Mouse (Mus musculus): ENCODE measurements around the gene Ulk4. TPM values are rescaled to one million over a fixed set of nuclear protein-coding genes. Genes with fewer than 3 reads are reported as not detected.

Ulk4 gene
- polyA plus RNA-seq, 1 experiment from 2014 or later = 134 TPM

- Histone ChIP-seq H3K4me2 (replicated peaks; ENCODE audit: low read depth, low read length) (no peak overlapping the region), H3K4me1 (ENCODE audit: control insufficient read depth, insufficient read depth, low read length) (no peaks in the 10 kb centered on the region), H3K4me3 (ENCODE audit: low read depth, low read length) (no peak overlapping the region), H3K36me3 (ENCODE audit: control insufficient read depth, insufficient read depth, low read length) (no peaks in the 10 kb centered on the region), H3K27ac (ENCODE audit: low read length) (no peak overlapping the region), H3K27me3 (ENCODE audit: control insufficient read depth, insufficient read depth, low read length) (no peaks in the 10 kb centered on the region), H3K9me3 (ENCODE audit: control insufficient read depth, low read depth, low read length) (no peaks in the 10 kb centered on the region), H3K9ac (replicated peaks; ENCODE audit: low read depth, low read length) (no peak overlapping the region)
- no peak for ATAC-seq (ENCODE audit: insufficient number of reproducible peaks, insufficient read depth, low FRiP score, low read depth)
- 87% methylated on average over 2 of the region's 2 CpGs for WGBS
Observed at GRCm38 (mm10) chr9:121253983-121254382, 23.0 kb downstream of the Ulk4 start.

- H3K4me2 ChIP-seq (replicated peaks; ENCODE audit: low read depth, low read length) = no peak overlapping the region
- no peak overlapping the region for H3K4me3 ChIP-seq (ENCODE audit: low read depth, low read length)
- no peak overlapping the region for H3K27ac ChIP-seq (ENCODE audit: low read length)
- no peaks in the 10 kb centered on the region; the same call in 1 of the 2 replicates for H3K36me3 ChIP-seq (ENCODE audit: control insufficient read depth, insufficient read depth, low read length)
- no peaks in the 10 kb centered on the region for H3K4me1 ChIP-seq (ENCODE audit: control insufficient read depth, insufficient read depth, low read length)
- H3K27me3 ChIP-seq (ENCODE audit: control insufficient read depth, insufficient read depth, low read length) = no peaks in the 10 kb centered on the region
- WGBS = 92% methylated on average over 11 of the region's 11 CpGs
- no peaks in the 10 kb centered on the region for H3K9me3 ChIP-seq (ENCODE audit: control insufficient read depth, low read depth, low read length)
- ATAC-seq (ENCODE audit: insufficient number of reproducible peaks, insufficient read depth, low FRiP score, low read depth) = no peak
- no peak overlapping the region for H3K9ac ChIP-seq (replicated peaks; ENCODE audit: low read depth, low read length)
Observed at GRCm38 (mm10) chr9:121250854-121251253, 26.1 kb downstream of the Ulk4 start.

DNA sequence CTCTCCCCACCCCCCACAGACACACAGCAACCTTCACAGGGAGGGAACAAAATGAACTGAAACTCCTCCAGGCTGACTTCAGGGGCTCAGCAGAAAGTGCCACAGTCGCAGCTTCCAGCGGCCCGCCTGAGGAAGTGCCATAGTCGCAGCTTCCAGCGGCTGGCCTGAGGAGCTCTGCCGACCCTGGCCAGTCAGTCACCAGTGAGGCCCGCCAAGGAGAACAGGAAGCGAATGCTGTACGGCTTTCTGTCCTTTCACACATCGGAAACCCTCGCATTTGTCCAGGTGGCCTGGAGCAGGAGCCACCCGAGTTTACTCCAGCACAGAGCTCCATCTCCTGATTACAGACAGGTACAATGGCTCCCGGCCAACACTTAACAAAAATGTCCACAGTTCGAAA lies 27.2 kb downstream of the Ulk4 start:
- Histone ChIP-seq H3K4me2 (replicated peaks; ENCODE audit: low read depth, low read length) (no peak overlapping the region), H3K9me3 (ENCODE audit: control insufficient read depth, low read depth, low read length) (no peaks in the 10 kb centered on the region), H3K9ac (replicated peaks; ENCODE audit: low read depth, low read length) (no peak overlapping the region), H3K27ac (ENCODE audit: low read length) (no peak overlapping the region), H3K36me3 (ENCODE audit: control insufficient read depth, insufficient read depth, low read length) (no peaks in the 10 kb centered on the region; the same call in 1 of the 2 replicates), H3K4me1 (ENCODE audit: control insufficient read depth, insufficient read depth, low read length) (no peaks in the 10 kb centered on the region), H3K4me3 (ENCODE audit: low read depth, low read length) (no peak overlapping the region), H3K27me3 (ENCODE audit: control insufficient read depth, insufficient read depth, low read length) (no peaks in the 10 kb centered on the region)
- no peak for ATAC-seq (ENCODE audit: insufficient number of reproducible peaks, insufficient read depth, low FRiP score, low read depth)
- WGBS = 56% methylated on average over 14 of the region's 14 CpGs

- H3K4me2 ChIP-seq (replicated peaks; ENCODE audit: low read depth, low read length) = no peak overlapping the region
- 58% methylated on average over 12 of the region's 12 CpGs for WGBS
- H3K9ac ChIP-seq (replicated peaks; ENCODE audit: low read depth, low read length) = no peak overlapping the region
- H3K27me3 ChIP-seq (ENCODE audit: control insufficient read depth, insufficient read depth, low read length) = no peaks in the 10 kb centered on the region
- no peaks in the 10 kb centered on the region for H3K4me1 ChIP-seq (ENCODE audit: control insufficient read depth, insufficient read depth, low read length)
- no peak overlapping the region for H3K27ac ChIP-seq (ENCODE audit: low read length)
- no peak for ATAC-seq (ENCODE audit: insufficient number of reproducible peaks, insufficient read depth, low FRiP score, low read depth)
- no peak overlapping the region for H3K4me3 ChIP-seq (ENCODE audit: low read depth, low read length)
- no peaks in the 10 kb centered on the region for H3K9me3 ChIP-seq (ENCODE audit: control insufficient read depth, low read depth, low read length)
- H3K36me3 ChIP-seq (ENCODE audit: control insufficient read depth, insufficient read depth, low read length) = no peaks in the 10 kb centered on the region; the same call in 1 of the 2 replicates
Observed at GRCm38 (mm10) chr9:121247956-121248775, 28.8 kb downstream of the Ulk4 start.

- no peaks in the 10 kb centered on the region; the same call in 1 of the 2 replicates for H3K36me3 ChIP-seq (ENCODE audit: control insufficient read depth, insufficient read depth, low read length)
- H3K9me3 ChIP-seq (ENCODE audit: control insufficient read depth, low read depth, low read length) = no peaks in the 10 kb centered on the region
- H3K4me1 ChIP-seq (ENCODE audit: control insufficient read depth, insufficient read depth, low read length) = no peaks in the 10 kb centered on the region
- ATAC-seq (ENCODE audit: insufficient number of reproducible peaks, insufficient read depth, low FRiP score, low read depth) = no peak
- no peak overlapping the region for H3K4me2 ChIP-seq (replicated peaks; ENCODE audit: low read depth, low read length)
- H3K9ac ChIP-seq (replicated peaks; ENCODE audit: low read depth, low read length) = no peak overlapping the region
- no peaks in the 10 kb centered on the region for H3K27me3 ChIP-seq (ENCODE audit: control insufficient read depth, insufficient read depth, low read length)
- no peak overlapping the region for H3K4me3 ChIP-seq (ENCODE audit: low read depth, low read length)
- WGBS = 84% methylated on average over 6 of the region's 6 CpGs
- H3K27ac ChIP-seq (ENCODE audit: low read length) = no peak overlapping the region
Observed at GRCm38 (mm10) chr9:121247047-121247446, 29.9 kb downstream of the Ulk4 start.

GRCm38 (mm10) chr9:121242331-121242730 lies 34.7 kb downstream of the Ulk4 start:
- Histone ChIP-seq H3K27me3 (ENCODE audit: control insufficient read depth, insufficient read depth, low read length) (no peaks in the 10 kb centered on the region), H3K27ac (ENCODE audit: low read length) (no peak overlapping the region), H3K4me1 (ENCODE audit: control insufficient read depth, insufficient read depth, low read length) (no peaks in the 10 kb centered on the region), H3K4me2 (replicated peaks; ENCODE audit: low read depth, low read length) (no peak overlapping the region), H3K36me3 (ENCODE audit: control insufficient read depth, insufficient read depth, low read length) (no peaks in the 10 kb centered on the region), H3K9me3 (ENCODE audit: control insufficient read depth, low read depth, low read length) (no peaks in the 10 kb centered on the region), H3K9ac (replicated peaks; ENCODE audit: low read depth, low read length) (no peak overlapping the region), H3K4me3 (ENCODE audit: low read depth, low read length) (no peak overlapping the region)
- no peak for ATAC-seq (ENCODE audit: insufficient number of reproducible peaks, insufficient read depth, low FRiP score, low read depth)
- 81% methylated on average over 6 of the region's 6 CpGs for WGBS

- 25% methylated on average over 5 of the region's 5 CpGs for WGBS
- no peak overlapping the region for H3K4me3 ChIP-seq (ENCODE audit: low read depth, low read length)
Observed at GRCm38 (mm10) chr9:121241806-121242205, 35.2 kb downstream of the Ulk4 start.

DNA sequence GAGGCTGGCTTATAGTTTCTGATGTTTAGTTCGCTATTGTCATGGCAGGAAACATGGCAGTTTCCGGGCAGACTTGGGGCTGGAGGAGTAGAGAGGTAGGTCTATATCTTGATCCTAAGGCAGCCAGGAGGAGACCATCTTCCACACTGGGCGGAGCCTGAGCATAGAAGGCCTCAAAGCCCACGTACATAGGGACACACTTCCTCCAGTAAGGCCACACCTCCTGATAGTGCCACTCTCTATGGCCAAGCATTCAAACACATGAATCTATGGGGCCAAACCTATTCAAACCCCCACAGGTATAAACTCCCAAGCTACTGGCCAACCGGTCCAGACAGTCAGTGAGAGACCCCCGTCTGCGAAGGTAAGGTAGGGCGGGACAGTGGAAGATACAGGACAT lies 35.6 kb downstream of the Ulk4 start:
- Histone ChIP-seq H3K4me1 (ENCODE audit: control insufficient read depth, insufficient read depth, low read length) (no peaks in the 10 kb centered on the region), H3K9me3 (ENCODE audit: control insufficient read depth, low read depth, low read length) (no peaks in the 10 kb centered on the region), H3K27me3 (ENCODE audit: control insufficient read depth, insufficient read depth, low read length) (no peaks in the 10 kb centered on the region), H3K4me3 (ENCODE audit: low read depth, low read length) (no peak overlapping the region), H3K36me3 (ENCODE audit: control insufficient read depth, insufficient read depth, low read length) (no peaks in the 10 kb centered on the region), H3K4me2 (replicated peaks; ENCODE audit: low read depth, low read length) (no peak overlapping the region), H3K27ac (ENCODE audit: low read length) (no peak overlapping the region), H3K9ac (replicated peaks; ENCODE audit: low read depth, low read length) (no peak overlapping the region)
- ATAC-seq (ENCODE audit: insufficient number of reproducible peaks, insufficient read depth, low FRiP score, low read depth) = no peak
- 85% methylated on average over 8 of the region's 8 CpGs for WGBS

More at GRCm38 (mm10) chr9:121241806-121242205, 35.2 kb downstream of the Ulk4 start:
- Histone ChIP-seq H3K27ac (ENCODE audit: low read length) (no peak overlapping the region), H3K4me1 (ENCODE audit: control insufficient read depth, insufficient read depth, low read length) (no peaks in the 10 kb centered on the region), H3K27me3 (ENCODE audit: control insufficient read depth, insufficient read depth, low read length) (no peaks in the 10 kb centered on the region), H3K4me2 (replicated peaks; ENCODE audit: low read depth, low read length) (no peak overlapping the region), H3K9me3 (ENCODE audit: control insufficient read depth, low read depth, low read length) (no peaks in the 10 kb centered on the region), H3K9ac (replicated peaks; ENCODE audit: low read depth, low read length) (no peak overlapping the region), H3K36me3 (ENCODE audit: control insufficient read depth, insufficient read depth, low read length) (no peaks in the 10 kb centered on the region)
- 0 out of 2 replicates have a peak, but pooled peaks have one; percentile 23 for ATAC-seq (ENCODE audit: insufficient number of reproducible peaks, insufficient read depth, low FRiP score, low read depth)
